Comparison of ENCODE assay signal across 8 mouse cellular contexts in the genomic region with DNA sequence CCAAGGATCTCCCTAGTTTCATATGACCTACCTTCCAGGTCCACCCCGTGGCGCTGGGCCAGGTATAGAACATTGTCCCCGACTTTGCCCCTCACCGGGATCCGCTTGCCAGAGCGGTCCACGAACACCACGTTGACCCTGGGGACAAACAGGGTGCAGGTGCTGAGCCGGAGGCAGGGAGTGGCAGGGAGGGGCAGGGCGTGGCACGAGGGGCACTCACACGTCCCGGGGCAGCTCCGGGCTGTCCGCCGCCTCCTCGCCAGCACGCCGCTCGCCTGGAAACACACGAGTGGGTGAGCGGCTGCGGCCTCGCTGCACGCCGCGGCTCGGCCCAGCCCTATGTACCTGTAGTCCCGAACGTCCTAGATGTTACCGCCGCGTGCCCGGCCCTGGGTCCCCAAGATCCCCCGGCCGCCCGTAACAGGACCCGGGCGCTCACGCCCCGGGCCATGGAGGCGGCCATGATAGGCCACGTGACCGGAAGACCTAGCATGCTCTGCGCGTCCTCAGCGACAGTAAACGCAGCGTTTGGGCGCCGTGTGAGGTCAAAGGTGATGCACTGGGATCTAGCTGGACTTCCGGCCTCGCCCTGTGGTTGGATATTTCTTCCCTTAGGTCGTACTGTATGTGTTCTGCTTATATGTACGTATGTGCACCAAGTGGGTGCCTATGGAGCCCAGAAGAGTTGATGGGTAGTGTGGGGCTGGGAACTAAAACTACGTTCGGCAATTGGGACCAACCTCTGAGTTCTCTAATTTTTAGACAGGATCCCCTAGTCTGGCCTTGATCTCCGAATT. TPM values are rescaled to one million over a fixed set of nuclear protein-coding genes. Genes with fewer than 3 reads are reported as not detected.
A peak's percentile ranks its signal among the peaks of the same experiment; 100 is the strongest.
DNase-seq lines count a peak whose midpoint lies in the region; ATAC-seq lines count a peak whose summit lies in the region.

A gene (minus strand): TSS at position 53 of the 797 bp plus-strand sequence.
A gene (minus strand): TSS at position 571 of the 797 bp plus-strand sequence.

- H3K9me3 ChIP-seq in hindbrain, embryonic 16.5 days (ENCODE audit: control insufficient read depth, low read length): no peaks in the 10 kb centered on the region

- H3K79me2 ChIP-seq in macrophage (ENCODE audit: inconsistent target): peaks cover 30% of the 10 kb centered on the region

- peaks cover 19% of the 10 kb centered on the region for H3K4me1 ChIP-seq in hindbrain, embryonic 16.5 days (ENCODE audit: control insufficient read depth, insufficient read depth, low read depth, low read length)

- peak within 1 kb of the TSS; percentile 75 for H3K4me2 ChIP-seq in hindbrain, embryonic 16.5 days (ENCODE audit: low read length)

- peak within 1 kb of the TSS; percentile 86 for H3K9ac ChIP-seq in hindbrain, embryonic 16.5 days (ENCODE audit: low read depth, low read length)

- whole genome bisulfite sequencing in hindbrain, embryonic 16.5 days: 3% methylated on average over 46 of the region's 58 CpGs
- under 1% methylated on average over 56 of the region's 58 CpGs for WGBS in macrophage (ENCODE audit: missing documents)

- peak within 1 kb of the TSS; percentile 69 for H3K27ac ChIP-seq in hindbrain, embryonic 16.5 days (ENCODE audit: low read depth, low read length)
- H3K27ac ChIP-seq in macrophage: peak within 1 kb of the TSS; percentile 45

- H3K4me3 ChIP-seq in hindbrain, embryonic 16.5 days (ENCODE audit: low read length): peak within 1 kb of the TSS; percentile 79
- peak within 1 kb of the TSS; percentile 84 for H3K4me3 ChIP-seq in macrophage (ENCODE audit: inconsistent target)

- peaks cover 19% of the 10 kb centered on the region for H3K36me3 ChIP-seq in hindbrain, embryonic 16.5 days (ENCODE audit: control insufficient read depth, insufficient read depth, low read length)
- H3K36me3 ChIP-seq in macrophage (ENCODE audit: inconsistent target): peaks cover 26% of the 10 kb centered on the region

- peak; percentile 96 for ATAC-seq in hindbrain, embryonic 16.5 days

- DNase-seq in R1 (ENCODE audit: low read depth, low spot score): peak; percentile 92
- DNase-seq in cerebellum, postnatal 25 days: peak; percentile 90 to 93
- DNase-seq in frontal cortex, postnatal 36 days (ENCODE audit: low spot score in 2 of 2): peak; percentile 91 to 95
- DNase-seq in left cerebral cortex, adult 18-20 months (ENCODE audit: low spot score in 2 of 2): peak; percentile 93
- DNase-seq in right cerebral cortex, adult 18-20 months: peak; percentile 94
- DNase-seq in urinary bladder, postnatal 10 days (ENCODE audit: low spot score): peak; percentile 49

- no peaks in the 10 kb centered on the region for H3K27me3 ChIP-seq in hindbrain, embryonic 16.5 days (replicated peaks; ENCODE audit: control insufficient read depth, insufficient read depth, low read length)

RNA-seq across cellular contexts. Expression of the first gene that starts in this region (rescaled TPM):
- polyA plus RNA-seq in hindbrain, embryonic 16.5 days (2015; fragmentation: Nextera tagmentation; extraction: Ambion mirVana): 1.3 and 2.2 TPM in 2 replicates
- total RNA-seq in left cerebral cortex, adult 18-20 months (2021): 1 to 10 TPM; 2.2 to 2.9 TPM
- total RNA-seq in macrophage (2018; cell fraction: chromatin; rRNA removed): 1 to 10 TPM in 8 of 26 experiments, under 1 TPM in 12, not detected in 6; 0.32 to 1.5 (median 0.62) TPM
- total RNA-seq in macrophage (2018; cell fraction: cytosol; rRNA removed): under 1 TPM in 24 of 26 experiments, not detected in 2; 0.07 to 0.47 (median 0.18) TPM
- total RNA-seq in macrophage (2018; cell fraction: nucleus; rRNA removed): 1 to 10 TPM in 5 of 26 experiments, under 1 TPM in 13, not detected in 8; 0.36 to 1.7 (median 0.58) TPM
- 0.22 TPM in 1 of 3 replicates, not detected in the others for polyA plus RNA-seq in macrophage (2018)

RNA-seq across cellular contexts. Expression of the second gene that starts in this region (rescaled TPM):
- 75.2 and 80.8 TPM in 2 replicates for polyA plus RNA-seq in hindbrain, embryonic 16.5 days (2015; fragmentation: Nextera tagmentation; extraction: Ambion mirVana)
- 10 to 100 TPM; 61.3 to 65.4 TPM for total RNA-seq in left cerebral cortex, adult 18-20 months (2021)
- 10 to 100 TPM in 25 of 26 experiments, 1 to 10 TPM in 1; 9.8 to 76.5 (median 25.1) TPM for total RNA-seq in macrophage (2018; cell fraction: chromatin; rRNA removed)
- 10 to 100 TPM; 25.8 to 54.0 (median 42.0) TPM for total RNA-seq in macrophage (2018; cell fraction: cytosol; rRNA removed)
- 10 to 100 TPM; 19.0 to 53.9 (median 31.2) TPM for total RNA-seq in macrophage (2018; cell fraction: nucleus; rRNA removed)
- 22.6 to 65.1 TPM (median 36.6 TPM) in 3 replicates for polyA plus RNA-seq in macrophage (2018)

Comparison
In these comparisons a context has a peak if more than half of its experiments do, and no peak if none do; other contexts are left out.
1. Peak in every context shown above with its lines: DNase-seq, ATAC-seq, H3K4me3 ChIP-seq and H3K27ac ChIP-seq.